Mouse (Mus musculus) neural tube, embryonic 13.5 days (tissue): ENCODE data around the gene Arhgap21. TPM values are rescaled to one million over a fixed set of nuclear protein-coding genes. Genes with fewer than 3 reads are reported as not detected.

Experiments
- ATAC-seq: fragments of 200-750 bp; cut with Nextera tagmentation; 2 replicates; pipeline ENCODE4 v1.8.0; 2017; ENCODE audit warnings: low read depth, mild to moderate bottlenecking, moderate TSS enrichment, moderate library complexity
- H3K27ac ChIP-seq: fragments of 300-500 bp; sonication (generic); replicated peaks from 2 replicates; pipeline ENCODE4 v1.5.1; 2015; ENCODE audit warnings: moderate library complexity, mild to moderate bottlenecking, inconsistent platforms
- H3K27me3 ChIP-seq: fragments of 300-500 bp; sonication (generic); 2 replicates; pipeline ENCODE4 v1.6.1; 2015; ENCODE audit warnings: mild to moderate bottlenecking, inconsistent platforms
- H3K36me3 ChIP-seq: fragments of 300-500 bp; sonication (generic); 2 replicates; pipeline ENCODE4 v1.6.1; 2015; ENCODE audit warnings: mild to moderate bottlenecking, inconsistent platforms
- H3K4me1 ChIP-seq: fragments of 300-500 bp; sonication (generic); replicated peaks from 2 replicates; pipeline ENCODE4 v1.6.1; 2015; ENCODE audit warnings: inconsistent platforms
- H3K4me2 ChIP-seq: fragments of 300-500 bp; sonication (generic); 2 replicates; pipeline ENCODE4 v1.6.1; 2015; ENCODE audit warnings: inconsistent platforms, mild to moderate bottlenecking, moderate library complexity
- H3K4me3 ChIP-seq: fragments of 300-500 bp; sonication (generic); 2 replicates; pipeline ENCODE4 v1.5.1; 2015; ENCODE audit warnings: mild to moderate bottlenecking, inconsistent platforms
- H3K9ac ChIP-seq: fragments of 300-500 bp; sonication (generic); 2 replicates; pipeline ENCODE4 v1.6.1; 2015; ENCODE audit warnings: moderate library complexity, mild to moderate bottlenecking, inconsistent platforms
- H3K9me3 ChIP-seq: fragments of 300-500 bp; sonication (generic); 2 replicates; pipeline ENCODE4 v1.6.1; 2016; ENCODE audit warnings: inconsistent platforms
- WGBS: fragments of 180-500 bp; shearing (Covaris S2); methylation state at CpG from one replicate; pipeline ENCODE4 v1.1.7; 2015; 5-methylcytosine and 5-hydroxymethylcytosine counted together
- polyA plus RNA-seq: library from polyadenylated mRNA; unstranded; fragments of >200 nt; fragmentation: Nextera tagmentation; extraction: Ambion mirVana; gene quantifications from 2 replicates; pipeline ENCODE4 v1.2.1, GENCODE M21; 2015

Arhgap21 gene
- polyA plus RNA-seq, 1 experiment from 2014 or later: 34.9 TPM

DNA sequence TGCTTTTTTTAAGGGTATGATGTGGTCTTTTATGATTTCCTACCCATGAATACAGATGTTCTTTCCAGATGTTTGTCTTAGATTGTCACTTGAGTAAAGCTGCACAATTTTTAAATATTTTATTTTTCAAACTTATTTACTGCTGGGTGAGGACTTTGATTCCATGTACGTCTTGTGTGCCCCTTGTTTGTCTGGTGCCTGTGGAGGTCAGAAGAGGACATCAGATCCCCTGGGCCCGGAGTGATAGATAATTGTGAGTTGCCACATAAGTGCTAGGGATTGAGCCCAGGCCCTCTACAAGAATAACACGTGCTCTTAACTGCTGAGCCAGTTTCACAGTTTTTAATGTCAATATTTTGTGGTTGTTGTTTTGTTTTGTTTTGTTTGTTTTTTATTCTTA, 19.1 kb upstream of the Arhgap21 start:
- peaks cover 6% of the 10 kb centered on the region; the same call in 1 of the 2 replicates for H3K9me3 ChIP-seq
- ATAC-seq: no peak
- no peaks in the 10 kb centered on the region for H3K36me3 ChIP-seq
- no peak overlapping the region for H3K4me3 ChIP-seq
- no peaks in the 10 kb centered on the region for H3K27me3 ChIP-seq
- 74% methylated on average over 3 of the region's 3 CpGs for WGBS
- no peak overlapping the region for H3K4me2 ChIP-seq
- no peaks in the 10 kb centered on the region for H3K4me1 ChIP-seq
- H3K27ac ChIP-seq: no peak overlapping the region
- no peak overlapping the region for H3K9ac ChIP-seq

DNA sequence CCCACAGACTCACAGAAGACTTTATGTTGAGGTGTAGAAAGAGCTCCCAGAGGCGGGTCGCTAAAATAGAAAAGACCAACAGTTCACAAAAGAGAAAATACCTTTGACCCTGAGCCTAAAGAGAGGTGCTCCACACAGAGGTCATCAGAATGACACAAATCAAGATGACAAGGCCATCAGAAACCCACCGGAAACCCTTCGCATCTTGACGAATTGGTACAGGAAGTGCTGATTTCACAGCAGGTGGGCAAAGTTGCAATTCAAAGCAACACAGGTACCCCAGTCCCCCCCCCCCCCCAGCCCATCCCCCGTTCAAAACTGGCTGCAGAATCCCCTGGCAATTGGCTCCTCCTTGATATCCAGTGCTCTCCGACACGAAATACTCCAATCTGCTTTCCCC, 10.0 kb upstream of the Arhgap21 start:
- no peaks in the 10 kb centered on the region for H3K9me3 ChIP-seq
- no peak overlapping the region for H3K9ac ChIP-seq
- no peak for ATAC-seq
- WGBS: 72% methylated on average over 8 of the region's 8 CpGs
- no peaks in the 10 kb centered on the region for H3K36me3 ChIP-seq
- H3K27me3 ChIP-seq: no peaks in the 10 kb centered on the region
- H3K4me1 ChIP-seq: no peaks in the 10 kb centered on the region
- H3K4me2 ChIP-seq: no peak overlapping the region
- no peak overlapping the region for H3K27ac ChIP-seq
- H3K4me3 ChIP-seq: no peak overlapping the region

DNA sequence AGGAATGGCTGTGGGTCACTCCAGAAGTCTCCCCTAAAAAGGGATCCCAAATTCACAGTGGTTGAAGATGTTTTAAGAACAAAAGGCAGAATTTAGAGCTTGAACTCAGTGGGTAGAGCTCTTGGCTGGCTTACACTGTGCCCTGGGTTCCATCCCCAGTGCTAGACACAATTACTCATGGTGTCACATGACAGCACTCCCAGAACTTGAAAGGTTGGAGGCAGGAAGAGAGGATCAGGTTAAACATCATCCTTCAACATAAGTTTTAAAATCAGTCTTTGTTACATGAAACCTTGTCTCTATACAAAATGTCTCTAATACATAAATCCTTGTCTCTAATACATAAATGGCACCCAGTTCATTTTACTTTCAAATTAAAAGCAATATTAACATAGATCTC, 8.4 kb upstream of the Arhgap21 start:
- Histone ChIP-seq H3K4me2 (no peak overlapping the region), H3K4me1 (no peaks in the 10 kb centered on the region), H3K27me3 (no peaks in the 10 kb centered on the region), H3K27ac (no peak overlapping the region), H3K9ac (no peak overlapping the region), H3K36me3 (no peaks in the 10 kb centered on the region), H3K9me3 (no peaks in the 10 kb centered on the region), H3K4me3 (no peak overlapping the region)
- no peak for ATAC-seq

DNA sequence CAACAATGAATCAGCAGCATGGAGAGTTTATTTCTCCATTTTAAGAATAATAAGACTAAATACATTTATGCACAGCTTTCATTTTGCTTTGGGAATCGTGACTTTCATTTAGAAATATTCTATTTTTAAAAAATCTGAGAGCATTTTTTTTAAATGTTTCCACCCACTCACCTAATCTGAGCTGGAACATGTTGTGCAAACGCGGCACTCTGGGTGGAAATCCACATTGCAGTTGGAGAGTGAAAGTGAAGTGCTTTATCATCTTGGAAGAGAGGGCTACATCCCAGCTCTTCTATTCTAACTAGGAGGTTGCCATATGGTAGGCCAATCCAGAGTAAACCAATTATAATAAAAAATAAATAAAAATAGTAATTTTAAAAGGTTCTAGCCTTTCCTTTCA, 4.8 kb upstream of the Arhgap21 start:
- Histone ChIP-seq H3K4me3 (no peak overlapping the region), H3K27me3 (no peaks in the 10 kb centered on the region), H3K27ac (no peak overlapping the region), H3K9me3 (no peaks in the 10 kb centered on the region), H3K36me3 (no peaks in the 10 kb centered on the region), H3K9ac (no peak overlapping the region), H3K4me2 (no peak overlapping the region), H3K4me1 (peaks cover 9% of the 10 kb centered on the region)
- 90% methylated on average over 3 of the region's 3 CpGs for WGBS
- no peak for ATAC-seq

DNA sequence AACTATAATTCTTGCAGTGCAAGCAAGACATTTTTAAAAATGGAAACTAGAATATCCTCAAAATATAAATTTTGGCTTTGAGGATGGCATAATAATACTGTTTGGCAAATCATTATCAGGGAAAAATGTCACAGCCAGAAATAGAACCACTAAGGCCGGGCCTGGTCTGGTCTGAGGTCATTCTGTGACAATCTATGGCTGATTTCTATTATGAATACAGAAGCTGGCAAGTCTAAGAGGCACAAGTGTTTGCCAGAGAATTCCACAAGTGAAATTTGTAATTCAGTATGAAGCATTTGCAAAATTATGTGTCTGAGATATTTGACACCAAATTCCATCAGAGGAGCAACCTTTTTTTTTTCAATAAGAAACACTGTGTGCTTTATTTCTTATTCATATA, 3.5 kb upstream of the Arhgap21 start:
- Histone ChIP-seq H3K9me3 (no peaks in the 10 kb centered on the region), H3K4me2 (no peak overlapping the region), H3K4me1 (peaks cover 12% of the 10 kb centered on the region), H3K27me3 (no peaks in the 10 kb centered on the region), H3K27ac (no peak overlapping the region), H3K4me3 (no peak overlapping the region), H3K9ac (no peak overlapping the region), H3K36me3 (no peaks in the 10 kb centered on the region)
- no peak for ATAC-seq
- WGBS: 80% methylated on average over 1 of the region's 1 CpGs

DNA sequence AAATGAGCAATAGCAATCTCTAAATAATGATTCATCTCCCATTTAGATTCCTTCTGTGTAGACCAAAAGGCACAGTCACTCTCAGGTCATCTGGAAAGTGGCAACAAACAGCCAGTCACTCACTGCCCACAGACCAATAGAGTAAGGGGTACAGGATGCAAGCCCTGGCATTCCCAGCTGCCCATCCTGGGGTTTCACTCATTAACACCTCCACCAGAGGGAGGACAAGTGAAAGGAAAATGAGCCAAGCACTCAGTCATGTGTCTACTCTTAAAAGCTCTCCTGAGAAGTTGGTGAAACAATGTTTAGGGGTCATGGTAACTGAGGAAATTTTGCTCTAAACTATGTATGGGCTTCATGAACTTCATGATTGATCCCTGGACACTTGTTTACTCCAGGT, 2.9 kb upstream of the Arhgap21 start:
- no peak for ATAC-seq
- no peak overlapping the region for H3K4me2 ChIP-seq
- H3K4me1 ChIP-seq: peaks cover 18% of the 10 kb centered on the region
- no peak overlapping the region for H3K9ac ChIP-seq
- H3K27me3 ChIP-seq: no peaks in the 10 kb centered on the region
- no peaks in the 10 kb centered on the region for H3K36me3 ChIP-seq
- no peak overlapping the region for H3K4me3 ChIP-seq
- no peak overlapping the region for H3K27ac ChIP-seq
- no peaks in the 10 kb centered on the region for H3K9me3 ChIP-seq

DNA sequence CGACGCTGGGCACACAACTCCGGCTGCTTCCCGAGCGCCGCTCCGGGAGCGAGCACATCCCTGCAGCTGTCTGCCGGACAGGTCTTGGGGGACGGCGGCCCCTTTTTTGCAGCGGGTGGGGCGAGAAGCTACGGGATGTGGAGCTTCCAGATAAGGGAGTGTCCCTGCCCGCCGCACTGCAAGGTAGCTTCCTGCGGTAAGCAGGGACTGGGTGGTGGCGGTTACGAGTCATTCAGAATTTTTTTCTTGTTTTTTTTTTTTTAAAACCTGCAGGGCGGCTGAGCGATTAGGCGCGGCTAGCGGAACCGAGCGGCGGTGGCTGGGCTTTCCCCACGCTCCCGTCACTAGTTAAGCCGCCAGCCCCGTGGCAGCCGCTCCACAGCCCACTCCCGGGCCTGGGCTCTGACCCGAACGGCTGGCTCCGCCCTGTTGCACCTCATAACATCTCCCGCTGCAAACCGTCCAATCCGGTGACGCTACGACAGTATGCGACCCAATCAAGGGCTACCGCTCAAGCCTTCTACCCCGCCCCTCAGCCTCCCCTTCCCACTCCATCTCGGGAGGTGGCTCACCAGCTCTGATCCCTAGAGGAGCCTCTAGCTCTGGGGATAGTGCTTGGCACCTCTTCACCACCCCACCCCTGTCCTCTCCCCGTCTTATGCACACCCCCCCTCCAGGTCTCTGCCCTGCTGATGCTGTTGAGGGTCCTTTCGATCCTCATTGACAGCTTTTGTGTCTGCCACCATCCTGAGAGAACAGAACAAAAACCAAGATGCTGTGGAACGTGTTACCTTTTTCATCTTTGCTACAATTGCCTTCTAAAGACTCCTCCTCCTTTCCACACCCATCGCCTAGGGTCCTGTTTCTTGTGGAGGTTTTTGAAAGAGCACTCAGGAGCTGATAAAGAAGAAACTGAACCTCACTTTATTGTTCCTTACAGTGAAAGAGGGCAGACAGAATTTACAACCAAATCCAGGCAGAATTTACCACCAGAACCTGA, 820 bp upstream of the Arhgap21 start:
- Histone ChIP-seq H3K9me3 (no peaks in the 10 kb centered on the region), H3K9ac (peak overlapping the region; percentile 99), H3K27me3 (no peaks in the 10 kb centered on the region), H3K4me1 (peaks cover 37% of the 10 kb centered on the region), H3K4me2 (peak overlapping the region; percentile 91), H3K36me3 (no peaks in the 10 kb centered on the region), H3K27ac (peak overlapping the region; percentile 100), H3K4me3 (peak overlapping the region; percentile 86)
- ATAC-seq: peak; percentile 98
- under 1% methylated on average over 48 of the region's 49 CpGs for WGBS

DNA sequence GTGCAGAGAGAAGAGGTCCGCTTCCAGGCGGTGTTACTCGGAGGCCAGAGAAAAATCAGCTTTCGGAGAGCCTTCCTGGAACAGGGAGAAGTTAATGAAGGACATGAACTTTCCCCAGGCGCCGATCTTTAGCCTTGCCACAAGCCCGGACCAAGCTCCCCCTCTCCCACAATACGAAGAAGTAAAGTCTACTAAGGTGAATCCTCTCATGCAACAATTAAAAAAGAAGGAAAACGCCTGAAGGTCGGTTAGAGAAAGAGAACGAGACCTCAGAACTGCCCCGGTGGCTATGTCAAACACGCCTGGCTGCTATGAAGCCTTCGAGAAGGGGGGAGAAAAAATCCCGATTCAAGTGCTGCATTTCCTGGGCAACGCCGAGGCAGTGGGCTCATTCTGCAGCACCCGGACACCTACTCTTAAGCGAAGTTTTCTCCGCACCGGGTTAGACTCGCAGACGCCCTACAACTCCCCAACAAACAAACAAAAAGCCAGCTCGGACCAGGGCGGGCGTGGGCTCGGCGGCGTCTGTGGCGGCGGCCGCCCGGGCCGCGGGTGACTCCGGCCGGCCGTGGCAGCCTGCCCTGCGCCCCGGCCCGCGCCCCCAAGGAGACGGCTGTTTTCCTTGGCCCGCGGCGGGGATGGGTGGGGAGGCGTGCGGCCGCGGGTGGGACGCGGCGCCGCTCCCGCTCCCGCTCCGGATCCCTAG, 882 bp downstream of the Arhgap21 start:
- H3K9me3 ChIP-seq: no peaks in the 10 kb centered on the region
- H3K36me3 ChIP-seq: no peaks in the 10 kb centered on the region
- peaks cover 51% of the 10 kb centered on the region for H3K4me1 ChIP-seq
- H3K4me3 ChIP-seq: peak overlapping the region; percentile 86
- H3K9ac ChIP-seq: peak overlapping the region; percentile 99
- H3K4me2 ChIP-seq: peak overlapping the region; percentile 91
- WGBS: under 1% methylated on average over 56 of the region's 57 CpGs
- ATAC-seq: no peak; the same call in 1 of the 2 replicates
- H3K27me3 ChIP-seq: no peaks in the 10 kb centered on the region
- H3K27ac ChIP-seq: peak overlapping the region; percentile 100

DNA sequence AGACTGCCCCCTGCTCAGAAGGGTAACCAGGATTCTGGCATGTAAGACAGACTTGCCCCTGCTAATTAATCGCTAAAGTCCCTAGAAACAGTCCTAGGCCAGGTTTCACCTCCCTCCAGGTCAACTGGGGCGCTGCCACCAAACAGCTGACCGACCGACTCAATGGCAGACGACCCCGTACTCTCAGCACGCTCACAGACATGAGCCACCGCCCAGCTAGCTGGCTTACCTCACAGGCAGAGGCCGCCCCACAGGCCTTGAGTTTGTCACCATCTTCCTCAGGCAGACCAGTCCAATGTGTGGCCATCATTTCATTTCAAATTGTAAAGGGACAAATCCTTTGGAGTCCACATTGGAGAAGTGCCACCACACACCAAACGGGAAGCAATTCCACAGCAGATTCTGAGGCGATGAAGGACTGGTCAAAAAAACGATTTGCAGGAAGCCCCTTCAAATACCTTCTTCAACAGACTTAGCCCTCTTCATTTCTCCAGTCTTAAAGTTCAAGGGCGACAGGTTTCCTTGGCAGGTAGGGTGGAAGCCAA, 1.5 kb downstream of the Arhgap21 start:
- Histone ChIP-seq H3K36me3 (no peaks in the 10 kb centered on the region), H3K4me1 (peaks cover 57% of the 10 kb centered on the region), H3K9me3 (no peaks in the 10 kb centered on the region), H3K27me3 (no peaks in the 10 kb centered on the region), H3K4me3 (peak overlapping the region; percentile 86), H3K27ac (peak overlapping the region; percentile 100), H3K4me2 (peak overlapping the region; percentile 91), H3K9ac (peak overlapping the region; percentile 99)
- no peak for ATAC-seq
- WGBS: under 1% methylated on average over 13 of the region's 13 CpGs

DNA sequence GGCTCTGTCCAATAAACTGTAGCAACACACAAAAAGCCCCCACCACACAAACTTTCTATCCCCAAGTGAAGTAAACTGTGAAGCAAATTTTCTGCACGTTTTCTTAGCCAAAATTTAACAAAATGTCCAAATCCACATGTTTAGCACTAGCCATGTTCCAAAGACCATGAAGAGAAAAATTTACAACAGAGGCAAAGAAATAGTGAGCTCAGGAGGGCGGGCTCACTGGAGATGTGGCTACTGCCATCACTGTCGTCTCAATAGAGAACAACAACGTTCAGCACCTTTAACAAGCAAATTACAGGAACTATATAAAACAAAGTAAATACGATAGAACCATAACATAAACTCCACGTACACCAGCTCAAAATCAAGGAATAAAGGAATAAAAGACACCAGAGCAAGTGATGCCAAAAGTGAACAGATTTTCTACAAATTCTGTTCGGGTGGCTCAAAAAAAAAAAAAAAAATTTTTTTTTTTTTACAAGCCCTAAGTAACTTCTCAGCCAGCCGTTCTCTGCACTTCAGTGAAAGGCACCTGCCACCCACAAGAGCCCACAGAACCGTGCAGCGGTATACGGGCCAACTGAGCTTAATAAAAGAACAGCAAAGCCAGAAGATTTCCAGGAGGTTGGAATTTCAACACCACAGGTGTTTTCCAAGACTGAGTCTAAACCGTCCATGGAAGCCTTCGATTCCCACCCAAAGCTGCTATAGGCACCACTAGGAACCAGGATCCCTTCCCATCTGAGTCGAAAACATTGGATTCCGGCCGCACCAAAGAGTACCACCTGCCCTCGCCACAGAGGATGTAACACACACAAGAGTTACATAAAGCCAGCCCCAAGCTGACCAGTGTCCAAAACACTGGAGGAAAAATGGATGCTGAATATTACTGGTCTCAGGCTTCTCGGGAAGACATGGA, 2.2 kb downstream of the Arhgap21 start:
- Histone ChIP-seq H3K9ac (peak overlapping the region; percentile 99), H3K4me1 (peaks cover 64% of the 10 kb centered on the region), H3K4me3 (peak overlapping the region; percentile 86), H3K27me3 (no peaks in the 10 kb centered on the region), H3K9me3 (no peaks in the 10 kb centered on the region), H3K4me2 (peak overlapping the region; percentile 91), H3K36me3 (no peaks in the 10 kb centered on the region), H3K27ac (peak overlapping the region; percentile 100)
- WGBS: 19% methylated on average over 18 of the region's 18 CpGs
- no peak for ATAC-seq

DNA sequence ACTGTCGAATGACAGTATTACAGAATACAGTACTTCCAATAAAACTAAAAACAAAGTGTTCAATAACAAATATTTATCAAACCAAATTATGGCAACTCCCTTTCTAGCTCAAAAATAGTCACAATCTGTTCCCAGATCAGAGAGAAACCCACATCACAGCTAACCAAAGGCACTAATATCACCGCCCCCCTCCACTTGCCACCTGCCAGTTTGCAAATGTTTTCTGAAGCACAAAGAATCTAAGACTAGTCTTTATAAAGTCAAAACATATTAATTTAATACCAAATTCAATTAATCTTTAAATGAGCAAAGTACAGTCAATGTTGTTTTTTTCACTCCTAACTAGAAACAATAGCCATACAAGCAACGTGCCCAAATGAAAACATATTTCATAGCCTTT, 3.3 kb downstream of the Arhgap21 start:
- peak overlapping the region; percentile 86 for H3K4me3 ChIP-seq
- H3K4me2 ChIP-seq: peak overlapping the region; percentile 91
- H3K27me3 ChIP-seq: no peaks in the 10 kb centered on the region
- H3K27ac ChIP-seq: no peak overlapping the region
- H3K9me3 ChIP-seq: no peaks in the 10 kb centered on the region
- no peaks in the 10 kb centered on the region for H3K36me3 ChIP-seq
- peaks cover 71% of the 10 kb centered on the region for H3K4me1 ChIP-seq
- no peak for ATAC-seq
- WGBS: 57% methylated on average over 3 of the region's 3 CpGs
- H3K9ac ChIP-seq: peak overlapping the region; percentile 99
